Mouse (Mus musculus) liver, embryonic 11.5 days (tissue): ENCODE results near the gene 1700088E04Rik. TPM values are rescaled to one million over a fixed set of nuclear protein-coding genes. Genes with fewer than 3 reads are reported as not detected.

Experiments
- ATAC-seq: fragments of 200-750 bp; cut with Nextera tagmentation; replicated peaks from 2 replicates; pipeline ENCODE4 v1.8.0; 2017; ENCODE audit warnings: moderate number of reproducible peaks, mild to moderate bottlenecking, moderate TSS enrichment, moderate library complexity; ENCODE audit not compliant: low FRiP score
- DNase-seq: peaks from one replicate; pipeline ENCODE4 v3.0.0-alpha.2; 2017; ENCODE audit warnings: low spot score
- H3K27ac ChIP-seq: fragments of 300-500 bp; sonication (generic); 2 replicates; pipeline ENCODE4 v1.5.1; 2014; ENCODE audit warnings: mild to moderate bottlenecking, low read depth, low read length, control low read depth
- H3K27me3 ChIP-seq: fragments of 300-500 bp; sonication (generic); replicated peaks from 2 replicates; pipeline ENCODE4 v1.6.1; 2014; ENCODE audit warnings: low read length, mixed read lengths; ENCODE audit not compliant: control insufficient read depth, insufficient read depth
- H3K36me3 ChIP-seq: fragments of 300-500 bp; sonication (generic); 2 replicates; pipeline ENCODE4 v1.6.1; 2014; ENCODE audit warnings: mild to moderate bottlenecking, low read length, moderate library complexity, mixed read lengths; ENCODE audit not compliant: control insufficient read depth, insufficient read depth
- H3K4me1 ChIP-seq: fragments of 300-500 bp; sonication (generic); replicated peaks from 2 replicates; pipeline ENCODE4 v1.6.1; 2014; ENCODE audit warnings: low read length, mixed read lengths; ENCODE audit not compliant: control insufficient read depth, insufficient read depth
- H3K4me2 ChIP-seq: fragments of 300-500 bp; sonication (generic); 2 replicates; pipeline ENCODE4 v1.6.1; 2014; ENCODE audit warnings: mild to moderate bottlenecking, control low read depth, moderate library complexity
- H3K4me3 ChIP-seq: fragments of 300-500 bp; sonication (generic); 2 replicates; pipeline ENCODE4 v1.5.1; 2014; ENCODE audit warnings: low read depth, low read length, control low read depth
- H3K9ac ChIP-seq: fragments of 300-500 bp; sonication (generic); 2 replicates; pipeline ENCODE4 v1.6.1; 2014; ENCODE audit warnings: low read depth, low read length, control low read depth
- H3K9me3 ChIP-seq: fragments of 300-500 bp; sonication (generic); 2 replicates; pipeline ENCODE4 v1.6.1; 2016; ENCODE audit warnings: low read length, inconsistent platforms, mixed read lengths; ENCODE audit not compliant: control insufficient read depth
- WGBS: fragments of 180-500 bp; shearing (Covaris S2); extraction: QIAGEN DNeasy Blood & Tissue Kit; methylation state at CpG from one replicate; pipeline ENCODE4 v1.1.7; 2014; 5-methylcytosine and 5-hydroxymethylcytosine counted together
- polyA plus RNA-seq: library from polyadenylated mRNA; unstranded; fragments of >200 nt; fragmentation: Nextera tagmentation; extraction: Ambion mirVana; gene quantifications from 2 replicates; pipeline ENCODE4 v1.2.1, GENCODE M21; 2014

The 1700088E04Rik gene
- polyA plus RNA-seq, 1 experiment from 2014 or later, result 1.8 TPM

GRCm38 (mm10) chr15:79139640-79140039 is 1.4 kb downstream of the 1700088E04Rik start:
- DNase-seq (no peak), ATAC-seq (no peak)
- 51% methylated on average over 10 of the region's 10 CpGs for WGBS
- Histone ChIP-seq H3K9me3 (no peaks in the 10 kb centered on the region), H3K4me2 (no peak overlapping the region), H3K36me3 (peaks cover 1% of the 10 kb centered on the region), H3K27me3 (no peaks in the 10 kb centered on the region), H3K4me1 (peaks cover 10% of the 10 kb centered on the region), H3K9ac (no peak overlapping the region), H3K27ac (no peak overlapping the region), H3K4me3 (no peak overlapping the region)

- no peak for ATAC-seq
- 78% methylated on average over 11 of the region's 11 CpGs for WGBS
- peaks cover 6% of the 10 kb centered on the region; the same call in 1 of the 2 replicates for H3K36me3 ChIP-seq
- no peaks in the 10 kb centered on the region for H3K9me3 ChIP-seq
- no peak overlapping the region for H3K9ac ChIP-seq
- no peak overlapping the region for H3K27ac ChIP-seq
- DNase-seq, result no peak
- no peaks in the 10 kb centered on the region for H3K27me3 ChIP-seq
- H3K4me1 ChIP-seq, result peaks cover 3% of the 10 kb centered on the region
- no peak overlapping the region for H3K4me3 ChIP-seq
- H3K4me2 ChIP-seq, result no peak overlapping the region
Measured at GRCm38 (mm10) chr15:79135783-79136575, 5.1 kb downstream of the 1700088E04Rik start.

GRCm38 (mm10) chr15:79135332-79135731 is 5.7 kb downstream of the 1700088E04Rik start:
- Histone ChIP-seq H3K27me3 (no peaks in the 10 kb centered on the region), H3K9me3 (no peaks in the 10 kb centered on the region), H3K4me3 (no peak overlapping the region), H3K27ac (no peak overlapping the region), H3K36me3 (peaks cover 6% of the 10 kb centered on the region; the same call in 1 of the 2 replicates), H3K9ac (no peak overlapping the region), H3K4me1 (peaks cover 1% of the 10 kb centered on the region), H3K4me2 (no peak overlapping the region)
- ATAC-seq, result no peak
- no peak for DNase-seq
- 80% methylated on average over 9 of the region's 9 CpGs for WGBS

- WGBS, result 78% methylated on average over 9 of the region's 9 CpGs
- DNase-seq (no peak), ATAC-seq (no peak)
- Histone ChIP-seq H3K4me2 (no peak overlapping the region), H3K4me3 (no peak overlapping the region), H3K36me3 (peaks cover 6% of the 10 kb centered on the region; the same call in 1 of the 2 replicates), H3K4me1 (no peaks in the 10 kb centered on the region), H3K9me3 (no peaks in the 10 kb centered on the region), H3K27ac (no peak overlapping the region), H3K9ac (no peak overlapping the region), H3K27me3 (no peaks in the 10 kb centered on the region)
Measured at GRCm38 (mm10) chr15:79134496-79135270, 6.4 kb downstream of the 1700088E04Rik start.

GRCm38 (mm10) chr15:79133191-79133661 is 7.8 kb downstream of the 1700088E04Rik start:
- H3K4me1 ChIP-seq, result no peaks in the 10 kb centered on the region
- no peak for DNase-seq
- no peak overlapping the region for H3K9ac ChIP-seq
- no peaks in the 10 kb centered on the region for H3K27me3 ChIP-seq
- no peak overlapping the region for H3K27ac ChIP-seq
- WGBS, result 79% methylated on average over 6 of the region's 6 CpGs
- no peak for ATAC-seq
- H3K4me3 ChIP-seq, result no peak overlapping the region
- peaks cover 10% of the 10 kb centered on the region for H3K36me3 ChIP-seq
- H3K4me2 ChIP-seq, result no peak overlapping the region
- no peaks in the 10 kb centered on the region for H3K9me3 ChIP-seq

GRCm38 (mm10) chr15:79131442-79131841 is 9.6 kb downstream of the 1700088E04Rik start:
- no peak overlapping the region for H3K4me2 ChIP-seq
- no peak overlapping the region for H3K9ac ChIP-seq
- no peaks in the 10 kb centered on the region for H3K27me3 ChIP-seq
- H3K27ac ChIP-seq, result no peak overlapping the region
- no peak for DNase-seq
- peaks cover 25% of the 10 kb centered on the region for H3K36me3 ChIP-seq
- H3K4me1 ChIP-seq, result no peaks in the 10 kb centered on the region
- H3K9me3 ChIP-seq, result no peaks in the 10 kb centered on the region
- no peak overlapping the region for H3K4me3 ChIP-seq
- no peak for ATAC-seq
- 82% methylated on average over 7 of the region's 7 CpGs for WGBS

GRCm38 (mm10) chr15:79130782-79131181 is 10.3 kb downstream of the 1700088E04Rik start:
- Histone ChIP-seq H3K4me1 (no peaks in the 10 kb centered on the region), H3K4me3 (no peak overlapping the region), H3K9ac (no peak overlapping the region), H3K36me3 (peaks cover 28% of the 10 kb centered on the region), H3K27me3 (no peaks in the 10 kb centered on the region), H3K9me3 (no peaks in the 10 kb centered on the region), H3K4me2 (no peak overlapping the region), H3K27ac (no peak overlapping the region)
- DNase-seq (no peak), ATAC-seq (no peak)
- 90% methylated on average over 10 of the region's 10 CpGs for WGBS

- no peak for ATAC-seq
- Histone ChIP-seq H3K27me3 (no peaks in the 10 kb centered on the region), H3K9me3 (no peaks in the 10 kb centered on the region), H3K27ac (no peak overlapping the region), H3K36me3 (peaks cover 32% of the 10 kb centered on the region), H3K4me1 (no peaks in the 10 kb centered on the region), H3K4me3 (no peak overlapping the region), H3K4me2 (no peak overlapping the region), H3K9ac (no peak overlapping the region)
- WGBS, result 81% methylated on average over 7 of the region's 7 CpGs
- DNase-seq, result no peak
Measured at GRCm38 (mm10) chr15:79129311-79129710, 11.7 kb downstream of the 1700088E04Rik start.
